Mouse (Mus musculus) intestine, postnatal 0 days (tissue): ENCODE measurements at regions not wholly inside any gene's neighbourhood (a gene's known extent, or its start where the extent isn't known, plus 50 kb on each side); places are given as distances from the start of the nearest gene placed in this dataset.

Experiments
- ATAC-seq: fragments of 200-750 bp; cut with Nextera tagmentation; 2 replicates; pipeline ENCODE4 v1.8.0; 2017; ENCODE audit warnings: mild to moderate bottlenecking, moderate TSS enrichment, moderate library complexity
- H3K27ac ChIP-seq: fragments of 300-500 bp; sonication (generic); 2 replicates; pipeline ENCODE4 v1.5.1; 2014; ENCODE audit warnings: mild to moderate bottlenecking, low read depth, low read length, moderate library complexity
- H3K27me3 ChIP-seq: fragments of 300-500 bp; sonication (generic); replicated peaks from 2 replicates; pipeline ENCODE4 v1.6.1; 2014; ENCODE audit warnings: low read length, mixed read lengths; ENCODE audit not compliant: control insufficient read depth, insufficient read depth
- H3K36me3 ChIP-seq: fragments of 300-500 bp; sonication (generic); 2 replicates; pipeline ENCODE4 v1.6.1; 2014; ENCODE audit warnings: mild to moderate bottlenecking, moderate library complexity; ENCODE audit not compliant: control insufficient read depth, insufficient read depth
- H3K4me1 ChIP-seq: fragments of 300-500 bp; sonication (generic); replicated peaks from 2 replicates; pipeline ENCODE4 v1.6.1; 2014; ENCODE audit warnings: antibody characterized with exemption, low read length, mixed read lengths; ENCODE audit not compliant: control insufficient read depth, insufficient read depth
- H3K4me2 ChIP-seq: fragments of 300-500 bp; sonication (generic); replicated peaks from 2 replicates; pipeline ENCODE4 v1.6.1; 2014; ENCODE audit warnings: low read depth, mild to moderate bottlenecking, moderate library complexity
- H3K4me3 ChIP-seq: fragments of 300-500 bp; sonication (generic); 2 replicates; pipeline ENCODE4 v1.5.1; 2014; ENCODE audit warnings: low read depth, low read length
- H3K9ac ChIP-seq: fragments of 300-500 bp; sonication (generic); 2 replicates; pipeline ENCODE4 v1.6.1; 2014; ENCODE audit warnings: mild to moderate bottlenecking, low read depth, low read length
- H3K9me3 ChIP-seq: fragments of 300-500 bp; sonication (generic); 2 replicates; pipeline ENCODE4 v1.6.1; 2016; ENCODE audit warnings: mixed run types; ENCODE audit not compliant: control insufficient read depth
- CTCF ChIP-seq: sonication (generic); IDR thresholded peaks from 2 replicates; pipeline ENCODE4 v1.5.1; 2016; ENCODE audit warnings: low read depth, mild to moderate bottlenecking, control low read depth, antibody characterized with exemption, moderate library complexity
- WGBS: fragments of 180-500 bp; shearing (Covaris S2); extraction: QIAGEN DNeasy Blood & Tissue Kit; methylation state at CpG from one replicate; pipeline ENCODE4 v1.1.7; 2014; 5-methylcytosine and 5-hydroxymethylcytosine counted together

DNA sequence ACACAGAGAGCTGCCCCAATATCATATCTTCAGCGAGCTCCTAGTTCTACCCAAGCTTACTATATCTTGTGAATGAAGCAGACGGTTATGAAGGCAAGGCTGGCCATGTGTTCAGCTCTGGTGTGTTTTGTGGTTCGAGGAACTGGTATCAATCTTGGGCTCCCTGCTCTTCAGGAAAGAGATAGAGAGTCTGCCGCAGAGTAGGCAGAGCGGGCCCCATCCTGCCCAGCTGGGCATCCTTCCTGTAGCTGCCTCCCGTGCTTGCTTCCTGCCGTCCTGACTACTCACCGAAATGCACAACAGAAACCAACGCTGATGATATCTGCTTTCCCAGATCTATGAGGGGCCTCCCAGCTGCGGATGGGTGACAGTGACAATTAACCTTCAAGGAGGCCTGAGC is 60.3 kb downstream of the Snrpe start:
- no peak for ATAC-seq
- no peaks in the 10 kb centered on the region for H3K36me3 ChIP-seq
- no peak overlapping the region for H3K27ac ChIP-seq
- H3K4me1 ChIP-seq, result no peaks in the 10 kb centered on the region
- no peaks in the 10 kb centered on the region for H3K9me3 ChIP-seq
- WGBS, result 72% methylated on average over 10 of the region's 10 CpGs
- no peak overlapping the region for H3K9ac ChIP-seq
- H3K4me3 ChIP-seq, result no peak overlapping the region
- H3K27me3 ChIP-seq, result no peaks in the 10 kb centered on the region
- TF ChIP-seq CTCF, result no peak
- no peak overlapping the region for H3K4me2 ChIP-seq

- Histone ChIP-seq H3K36me3 (no peaks in the 10 kb centered on the region), H3K4me1 (no peaks in the 10 kb centered on the region; the same call in 1 of the 2 replicates), H3K9ac (no peak overlapping the region), H3K27me3 (no peaks in the 10 kb centered on the region), H3K27ac (no peak overlapping the region), H3K4me2 (no peak overlapping the region), H3K9me3 (no peaks in the 10 kb centered on the region), H3K4me3 (no peak overlapping the region)
- no peak for TF ChIP-seq CTCF
- 59% methylated on average over 2 of the region's 2 CpGs for WGBS
- ATAC-seq, result no peak
These were observed 61.1 kb downstream of the Snrpe start for GRCm38 (mm10) chr1:133548971-133549370.

DNA sequence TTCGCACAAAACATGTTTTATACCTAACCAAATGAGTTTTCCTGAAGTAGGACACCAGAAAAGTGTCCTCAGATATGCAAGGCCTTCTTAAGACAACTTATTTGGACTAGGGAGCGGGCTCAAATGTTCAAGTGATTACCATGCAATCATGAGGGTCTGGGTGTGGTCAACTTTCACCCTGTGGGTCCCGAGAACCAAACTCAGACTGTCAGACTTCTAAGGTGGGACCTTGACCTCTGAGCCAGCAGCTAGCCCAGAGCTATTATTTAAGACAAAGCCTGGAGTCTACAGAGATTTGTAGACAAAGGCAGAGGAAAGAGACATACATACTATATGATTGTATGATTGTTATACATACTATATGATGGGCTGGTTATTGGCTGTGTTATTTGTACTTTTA is 62.5 kb downstream of the Snrpe start:
- H3K27me3 ChIP-seq, result no peaks in the 10 kb centered on the region
- H3K4me1 ChIP-seq, result no peaks in the 10 kb centered on the region; the same call in 1 of the 2 replicates
- TF ChIP-seq CTCF, result no peak
- no peak overlapping the region for H3K9ac ChIP-seq
- no peak overlapping the region for H3K27ac ChIP-seq
- no peak for ATAC-seq
- WGBS, result 70% methylated on average over 3 of the region's 3 CpGs
- H3K36me3 ChIP-seq, result no peaks in the 10 kb centered on the region
- no peaks in the 10 kb centered on the region for H3K9me3 ChIP-seq
- no peak overlapping the region for H3K4me3 ChIP-seq
- no peak overlapping the region for H3K4me2 ChIP-seq

DNA sequence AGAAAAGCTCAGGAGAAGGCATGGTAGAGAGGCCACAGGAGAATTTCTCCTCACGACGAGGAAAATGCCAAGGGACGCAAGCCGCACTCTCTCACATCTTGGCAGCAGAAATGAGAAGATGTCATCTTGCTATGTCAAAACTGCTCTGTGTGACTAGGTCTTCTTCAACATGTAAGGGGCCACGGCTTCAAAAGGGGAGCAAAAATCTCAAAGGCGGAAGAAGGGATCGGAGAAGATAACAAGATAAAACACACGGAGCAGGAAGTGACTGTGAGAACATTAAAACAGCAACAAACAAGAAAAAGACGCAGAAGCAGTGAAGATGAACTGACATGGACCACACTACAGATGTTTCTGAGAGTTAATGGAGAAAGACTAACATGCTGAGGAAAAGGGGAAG is 65.1 kb downstream of the Snrpe start:
- TF ChIP-seq CTCF, result no peak
- H3K4me3 ChIP-seq, result no peak overlapping the region
- no peak overlapping the region for H3K4me2 ChIP-seq
- 79% methylated on average over 9 of the region's 9 CpGs for WGBS
- H3K36me3 ChIP-seq, result no peaks in the 10 kb centered on the region
- ATAC-seq, result no peak
- H3K9ac ChIP-seq, result no peak overlapping the region
- no peak overlapping the region for H3K27ac ChIP-seq
- no peaks in the 10 kb centered on the region; the same call in 1 of the 2 replicates for H3K4me1 ChIP-seq
- H3K27me3 ChIP-seq, result no peaks in the 10 kb centered on the region
- no peaks in the 10 kb centered on the region for H3K9me3 ChIP-seq

DNA sequence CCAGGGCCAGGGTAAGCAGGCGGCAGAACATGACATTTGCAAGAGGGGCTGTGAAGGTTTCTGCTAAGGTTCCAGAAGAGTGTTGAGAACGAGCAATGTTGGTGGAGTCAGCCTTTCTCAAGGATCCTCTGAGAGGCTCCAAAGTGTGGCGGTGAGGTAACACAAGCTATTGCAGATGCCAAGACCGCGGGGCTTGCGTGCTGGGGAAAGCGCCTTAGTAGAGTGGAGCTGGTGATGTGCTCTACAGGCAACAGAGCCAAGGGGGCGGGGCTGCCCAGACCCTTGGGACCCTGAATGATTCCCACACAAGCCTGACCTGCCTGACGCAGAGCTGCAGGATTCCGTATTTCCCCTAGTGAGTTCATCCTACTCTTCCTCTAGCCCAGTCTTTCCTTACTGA is 66.3 kb downstream of the Snrpe start:
- H3K4me1 ChIP-seq, result no peaks in the 10 kb centered on the region; the same call in 1 of the 2 replicates
- WGBS, result 88% methylated on average over 10 of the region's 10 CpGs
- no peak overlapping the region for H3K4me2 ChIP-seq
- H3K36me3 ChIP-seq, result no peaks in the 10 kb centered on the region
- no peaks in the 10 kb centered on the region for H3K9me3 ChIP-seq
- H3K27me3 ChIP-seq, result no peaks in the 10 kb centered on the region
- no peak for TF ChIP-seq CTCF
- no peak overlapping the region for H3K4me3 ChIP-seq
- H3K27ac ChIP-seq, result no peak overlapping the region
- no peak overlapping the region for H3K9ac ChIP-seq
- ATAC-seq, result no peak

GRCm38 (mm10) chr1:133541996-133542775 is 67.9 kb downstream of the Snrpe start:
- no peaks in the 10 kb centered on the region for H3K36me3 ChIP-seq
- H3K4me1 ChIP-seq, result no peaks in the 10 kb centered on the region; the same call in 1 of the 2 replicates
- 76% methylated on average over 15 of the region's 15 CpGs for WGBS
- H3K27me3 ChIP-seq, result no peaks in the 10 kb centered on the region
- no peak for ATAC-seq
- no peak overlapping the region for H3K27ac ChIP-seq
- no peak overlapping the region for H3K9ac ChIP-seq
- TF ChIP-seq CTCF, result no peak
- H3K9me3 ChIP-seq, result no peaks in the 10 kb centered on the region
- H3K4me3 ChIP-seq, result no peak overlapping the region
- H3K4me2 ChIP-seq, result no peak overlapping the region
